Mouse (Mus musculus) embryonic fibroblast, embryonic 13.5 days (primary cell): Measurements from ENCODE around the gene Pknox2. TPM values are rescaled to one million over a fixed set of nuclear protein-coding genes. Genes with fewer than 3 reads are reported as not detected.

Experiments
- H3K27ac ChIP-seq: 2 replicates; pipeline ENCODE4 v1.5.1; 2012; ENCODE audit warnings: low read length, control low read depth, inconsistent platforms; ENCODE audit not compliant: insufficient read depth
- H3K4me1 ChIP-seq: 2 replicates; pipeline ENCODE4 v1.6.1; 2011; ENCODE audit warnings: low read length; ENCODE audit not compliant: control insufficient read depth, insufficient read depth
- H3K4me3 ChIP-seq: 2 replicates; pipeline ENCODE4 v1.5.1; 2011; ENCODE audit warnings: mild to moderate bottlenecking, control low read depth, low read length; ENCODE audit not compliant: insufficient read depth
- CTCF ChIP-seq: IDR thresholded peaks from 2 replicates; pipeline ENCODE4 v1.5.1; 2011; ENCODE audit warnings: mild to moderate bottlenecking, control low read depth, low read length, moderate library complexity, borderline replicate concordance; ENCODE audit not compliant: insufficient read depth
- POLR2A ChIP-seq: IDR thresholded peaks from 2 replicates; pipeline ENCODE4 v1.6.1; 2011; ENCODE audit warnings: low read depth, mild to moderate bottlenecking, control low read depth, low read length, moderate library complexity
- polyA plus RNA-seq: library from polyadenylated mRNA; stranded (reverse); fragments of >200 nt; gene quantifications from 2 replicates; pipeline ENCODE4 v1.2.4, GENCODE M21; 2011; ENCODE audit warnings: low read depth; ENCODE audit not compliant: missing spikeins, insufficient read length

Gene Pknox2
- polyA plus RNA-seq, 1 experiment: 23.7 TPM

- peaks cover 4% of the 10 kb centered on the region for H3K4me1 ChIP-seq
- no peak overlapping the region for H3K27ac ChIP-seq
- TF ChIP-seq POLR2A (no peak), CTCF (no peak)
- no peak overlapping the region for H3K4me3 ChIP-seq
These were observed 61.8 kb downstream of the Pknox2 start for GRCm38 (mm10) chr9:37085370-37085769.

DNA sequence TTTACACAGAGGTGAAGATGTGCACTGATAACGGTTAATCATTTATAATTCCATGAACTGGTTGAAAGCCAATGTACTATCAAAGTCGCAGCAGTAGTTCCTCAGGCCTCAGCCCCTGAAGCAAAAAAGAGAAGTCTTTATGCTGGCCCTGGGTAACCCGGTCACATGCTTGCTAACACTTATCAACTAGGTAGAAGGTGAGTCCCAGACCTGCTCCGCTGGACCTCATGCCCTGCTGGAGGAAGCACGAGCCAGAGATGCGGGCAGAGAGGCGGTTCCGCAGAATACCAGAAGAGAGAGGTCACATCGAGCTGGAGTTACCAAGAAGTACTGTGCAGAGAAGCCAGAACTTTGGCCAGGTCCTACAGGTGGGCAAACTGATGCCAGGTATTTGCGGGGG, 65.0 kb downstream of the Pknox2 start:
- Histone ChIP-seq H3K4me3 (no peak overlapping the region), H3K27ac (no peak overlapping the region), H3K4me1 (peaks cover 4% of the 10 kb centered on the region)
- TF ChIP-seq POLR2A (no peak), CTCF (no peak)

DNA sequence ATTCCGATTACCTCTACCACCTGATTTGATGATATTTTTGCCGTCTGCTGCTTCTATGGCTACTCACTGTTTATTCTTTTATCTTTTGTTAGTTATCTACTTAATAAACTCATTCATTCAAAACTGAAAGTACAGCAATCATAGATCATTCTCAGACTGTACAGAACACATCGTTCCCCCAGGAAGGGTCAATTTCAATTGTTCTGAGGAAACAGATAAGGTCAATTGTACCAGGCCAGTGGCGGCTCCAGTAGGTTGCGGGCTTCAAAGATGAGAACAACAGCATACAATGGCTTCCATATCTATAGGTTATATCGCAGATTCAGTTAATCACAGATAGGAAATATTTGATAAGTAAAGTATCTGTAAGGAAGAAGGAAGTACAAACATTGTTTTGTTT, 66.9 kb downstream of the Pknox2 start:
- TF ChIP-seq POLR2A (no peak), CTCF (no peak)
- Histone ChIP-seq H3K4me3 (no peak overlapping the region), H3K4me1 (no peaks in the 10 kb centered on the region), H3K27ac (no peak overlapping the region)

DNA sequence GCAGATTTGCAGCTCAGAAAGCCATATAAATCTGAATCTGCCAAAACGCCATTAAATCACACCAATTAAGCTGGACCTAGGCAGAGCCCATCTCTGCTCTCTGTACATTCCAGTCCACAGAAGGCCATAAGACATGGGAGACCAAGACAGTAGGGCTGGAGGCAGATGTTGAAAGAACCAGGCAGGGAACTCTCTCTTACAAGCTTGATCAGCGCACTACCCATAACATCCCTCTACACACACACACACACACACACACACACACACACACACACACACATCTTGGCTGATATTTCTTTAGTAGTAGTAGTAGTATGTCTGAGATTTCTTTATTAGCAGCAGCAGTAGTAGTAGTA, 70.2 kb downstream of the Pknox2 start:
- no peak for TF ChIP-seq CTCF
- Histone ChIP-seq H3K27ac (no peak overlapping the region), H3K4me3 (no peak overlapping the region), H3K4me1 (no peaks in the 10 kb centered on the region)

GRCm38 (mm10) chr9:37076386-37077062, 70.7 kb downstream of the Pknox2 start:
- Histone ChIP-seq H3K4me3 (no peak overlapping the region), H3K27ac (no peak overlapping the region), H3K4me1 (no peaks in the 10 kb centered on the region)
- TF ChIP-seq POLR2A (no peak), CTCF (no peak)

- no peaks in the 10 kb centered on the region for H3K4me1 ChIP-seq
These were observed 71.3 kb downstream of the Pknox2 start for GRCm38 (mm10) chr9:37075903-37076302.

DNA sequence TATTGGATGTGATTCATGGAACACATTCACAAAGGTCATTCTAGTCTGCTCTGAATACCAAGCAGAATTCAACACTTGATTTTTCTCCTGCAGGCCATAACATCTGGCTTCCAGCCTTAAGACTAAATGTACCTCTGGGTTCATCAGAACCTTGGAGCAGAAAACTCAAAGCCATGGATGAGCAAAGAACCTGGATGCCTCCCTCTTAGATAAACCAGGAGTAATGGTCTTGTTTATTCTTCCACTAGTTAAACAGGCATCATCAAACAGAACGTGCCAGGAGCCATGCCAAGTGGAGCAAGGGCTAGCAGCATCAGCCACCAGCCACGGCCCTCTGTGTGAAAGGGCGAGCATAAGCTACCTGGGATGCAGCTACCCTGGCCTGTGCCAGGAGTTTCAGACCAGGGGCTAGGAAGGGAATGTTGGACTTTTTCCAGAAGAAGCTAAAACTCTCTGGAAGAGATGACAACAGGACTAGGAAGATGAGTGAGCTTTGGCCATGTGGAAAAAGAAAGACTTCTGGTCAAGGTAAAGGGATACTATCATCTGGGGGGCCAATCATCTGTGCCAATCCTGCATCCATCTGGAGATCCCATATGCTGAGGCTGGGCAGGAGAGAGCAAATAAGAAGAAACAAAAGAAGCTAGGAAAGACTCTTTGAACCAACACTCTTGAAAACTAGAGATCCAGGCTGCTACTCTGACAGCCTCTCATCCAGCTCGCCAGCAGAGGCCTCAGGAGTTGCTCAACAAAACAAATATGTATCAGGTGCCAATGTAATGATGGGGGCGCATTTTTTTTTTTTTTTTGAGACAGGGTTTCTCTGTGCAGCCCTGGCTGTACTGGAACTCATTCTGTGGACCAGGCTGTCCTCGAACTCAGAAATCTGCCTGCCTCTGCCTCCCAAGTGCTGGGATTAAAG, 77.6 kb downstream of the Pknox2 start:
- no peak overlapping the region for H3K27ac ChIP-seq
- no peaks in the 10 kb centered on the region for H3K4me1 ChIP-seq
- H3K4me3 ChIP-seq: no peak overlapping the region
- no peak for TF ChIP-seq CTCF
- TF ChIP-seq POLR2A: no peak

More at GRCm38 (mm10) chr9:37075903-37076302, 71.3 kb downstream of the Pknox2 start:
- H3K4me3 ChIP-seq: no peak overlapping the region
- no peak overlapping the region for H3K27ac ChIP-seq
- no peak for TF ChIP-seq POLR2A
- TF ChIP-seq CTCF: no peak

DNA sequence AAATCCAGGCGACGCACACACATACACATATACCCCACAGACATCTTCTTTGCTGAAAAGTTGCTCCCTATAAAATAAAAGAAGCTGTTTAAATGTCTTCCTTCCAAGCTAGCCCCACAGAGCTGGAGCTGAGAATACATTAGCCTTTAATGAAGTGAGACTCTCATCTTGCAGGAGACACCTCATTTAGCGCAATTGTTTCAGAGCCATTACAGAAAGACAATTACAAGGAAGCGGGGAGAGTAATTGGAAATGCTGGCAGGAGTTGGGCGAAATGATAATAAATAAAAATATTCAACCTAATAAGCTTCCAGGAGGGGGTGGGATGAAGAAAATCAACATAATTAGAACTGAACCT, 79.8 kb downstream of the Pknox2 start:
- no peak overlapping the region for H3K27ac ChIP-seq
- H3K4me3 ChIP-seq: no peak overlapping the region
- TF ChIP-seq POLR2A (no peak), CTCF (no peak)
- H3K4me1 ChIP-seq: no peaks in the 10 kb centered on the region

DNA sequence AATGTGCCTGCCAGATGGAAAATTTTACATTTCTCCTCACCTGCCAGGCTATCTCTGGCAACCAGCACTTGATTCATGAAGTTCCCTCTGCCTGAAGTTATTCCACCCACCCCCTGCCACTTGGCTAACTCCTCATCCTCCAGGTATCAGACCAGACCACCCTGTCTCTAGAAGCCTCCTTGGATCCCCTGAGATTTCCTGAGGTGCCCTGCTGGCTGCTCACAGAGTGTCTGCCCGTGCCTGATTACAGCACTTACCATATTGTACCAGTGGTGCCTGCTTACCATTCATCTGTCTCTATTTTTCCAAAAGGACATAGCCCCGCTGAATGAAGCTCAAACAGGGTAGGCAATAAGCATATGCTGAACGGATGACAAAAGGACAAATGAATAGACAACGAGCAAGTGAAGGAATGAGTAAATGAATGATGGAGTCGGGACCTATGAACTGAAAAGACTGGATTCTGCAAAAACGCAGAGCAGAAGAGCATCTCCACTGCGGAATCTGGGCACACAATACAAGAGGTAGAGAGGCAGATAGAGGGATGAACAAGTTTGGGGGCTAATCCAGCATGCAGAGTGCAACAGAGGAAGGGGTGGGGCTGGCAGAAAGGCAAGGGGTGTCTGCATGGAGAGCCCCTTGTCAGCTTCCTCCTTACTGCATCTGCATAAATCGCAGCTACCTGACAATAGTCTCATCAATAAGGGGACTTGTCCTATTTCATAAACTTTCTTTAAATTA, 80.3 kb downstream of the Pknox2 start:
- Histone ChIP-seq H3K27ac (no peak overlapping the region), H3K4me3 (no peak overlapping the region), H3K4me1 (no peaks in the 10 kb centered on the region; the same call in 1 of the 2 replicates)
- TF ChIP-seq POLR2A (no peak), CTCF (no peak)
